Mouse (Mus musculus): ENCODE measurements at regions not wholly inside any gene's neighbourhood (a gene's known extent, or its start where the extent isn't known, plus 50 kb on each side); places are given as distances from the start of the nearest gene placed in this dataset.

GRCm38 (mm10) chrX:167088930-167089329 lies 120.2 kb downstream of the Tmsb4x start:
- TF ChIP-seq CTCF (conservative IDR thresholded peaks at IDR 0.05; ENCODE audit: low read length) (no peak), POU5F1 (IDR thresholded peaks at IDR 0.05; ENCODE audit: borderline replicate concordance, low read length) (no peak)
